Mouse (Mus musculus): ENCODE results near the gene Mms19. TPM values are rescaled to one million over a fixed set of nuclear protein-coding genes. Genes with fewer than 3 reads are reported as not detected.

Mms19 gene
- polyA plus RNA-seq, 1 experiment = 83.9 TPM

DNA sequence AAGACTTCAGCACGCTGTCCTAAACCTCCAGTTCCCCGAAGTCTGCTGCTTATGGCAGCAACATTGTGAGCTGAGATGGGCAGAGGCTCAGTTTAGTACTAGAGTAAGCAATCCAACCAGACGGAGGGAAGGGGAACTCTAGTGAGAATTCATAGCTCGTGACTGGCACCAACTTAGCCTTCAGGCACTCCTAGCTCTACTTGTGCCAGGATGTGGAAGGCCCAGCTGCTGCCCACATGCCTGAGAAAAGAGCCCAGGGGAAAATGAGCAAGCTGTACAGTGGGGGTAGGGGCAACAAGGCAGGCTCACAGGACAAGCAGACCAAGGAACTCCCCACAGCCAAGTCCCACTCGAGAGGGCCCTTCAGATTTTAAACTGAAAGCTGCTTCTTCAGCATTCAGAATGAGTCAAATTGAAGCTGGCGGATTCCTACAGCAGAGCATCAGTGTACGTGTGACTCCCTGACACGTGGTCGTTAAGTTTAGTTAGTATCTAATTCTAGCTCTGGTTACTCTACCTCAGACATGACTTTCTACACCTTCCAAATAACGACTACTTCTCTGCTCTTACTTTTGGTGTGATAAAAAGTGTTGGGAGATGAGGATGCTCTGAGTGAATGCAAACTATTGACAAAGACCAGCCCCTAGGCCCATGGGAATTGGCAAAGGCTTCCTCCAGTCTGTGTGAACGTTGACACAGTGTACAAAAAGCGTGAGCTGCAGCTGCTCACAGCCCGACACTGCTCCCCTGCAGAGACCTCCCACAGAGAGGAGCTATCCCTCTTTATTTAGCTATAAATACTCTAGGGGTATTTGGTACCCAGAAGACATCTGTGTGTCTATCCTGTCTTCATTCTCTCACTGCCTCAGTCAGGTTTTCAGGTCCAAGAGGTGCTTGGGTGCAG is 6.8 kb downstream of the Mms19 start:
- no peak overlapping the region for H3K9ac ChIP-seq (ENCODE audit: low read depth, poor library complexity, severe bottlenecking)
- no peak overlapping the region for H3K4me3 ChIP-seq (ENCODE audit: low read depth, low read length)

DNA sequence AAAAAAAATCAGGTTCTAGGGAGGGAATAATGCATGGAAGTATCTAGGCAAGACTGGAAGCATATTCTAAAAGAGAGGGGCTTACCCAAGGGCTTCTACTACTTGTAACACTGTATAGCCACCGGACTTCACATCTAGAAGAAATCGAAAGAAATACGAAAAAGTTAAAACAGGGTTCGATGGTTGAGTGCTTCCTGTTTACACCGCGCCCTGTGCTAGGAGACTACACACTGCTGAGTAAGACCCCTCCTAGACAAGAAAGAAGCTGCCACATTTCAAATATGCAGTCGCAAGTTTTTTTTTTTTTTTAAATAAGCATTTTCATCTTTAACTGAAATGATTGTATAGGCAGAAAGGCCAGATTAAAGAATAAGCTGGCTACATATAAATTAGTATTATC is 11.3 kb downstream of the Mms19 start:
- H3K27ac ChIP-seq (ENCODE audit: insufficient read depth, low read length) = no peak overlapping the region
- no peak overlapping the region for H3K9ac ChIP-seq (ENCODE audit: low read depth, poor library complexity, severe bottlenecking)
- peaks cover 28% of the 10 kb centered on the region for H3K36me3 ChIP-seq (ENCODE audit: control insufficient read depth, insufficient read depth, low read length, poor library complexity, severe bottlenecking)
- no peak for TF ChIP-seq CTCF (IDR thresholded peaks at IDR 0.05; ENCODE audit: low read depth, low read length)
- no peak for TF ChIP-seq EP300 (IDR thresholded peaks at IDR 0.05; ENCODE audit: insufficient read depth, low read depth, low read length)
- no peak for TF ChIP-seq POLR2A (IDR thresholded peaks at IDR 0.05; ENCODE audit: insufficient read depth, low read length)
- no peaks in the 10 kb centered on the region for H3K9me3 ChIP-seq (replicated peaks; ENCODE audit: control insufficient read depth, insufficient read depth, low read length, poor library complexity, severe bottlenecking)
- H3K27me3 ChIP-seq (ENCODE audit: control insufficient read depth, insufficient read depth, low read length, poor library complexity, severe bottlenecking) = no peaks in the 10 kb centered on the region
- H3K4me1 ChIP-seq (ENCODE audit: control insufficient read depth, insufficient read depth, low read length) = no peaks in the 10 kb centered on the region
- H3K4me3 ChIP-seq (ENCODE audit: low read depth, low read length) = no peak overlapping the region

More for the DNA sequence above, 6.8 kb downstream of the Mms19 start:
- no peak for TF ChIP-seq CTCF (IDR thresholded peaks at IDR 0.05; ENCODE audit: low read depth, low read length)
- no peak for TF ChIP-seq POLR2A (IDR thresholded peaks at IDR 0.05; ENCODE audit: insufficient read depth, low read length)
- TF ChIP-seq EP300 (IDR thresholded peaks at IDR 0.05; ENCODE audit: insufficient read depth, low read depth, low read length) = no peak
- Histone ChIP-seq H3K4me1 (ENCODE audit: control insufficient read depth, insufficient read depth, low read length) (peaks cover 2% of the 10 kb centered on the region), H3K27me3 (ENCODE audit: control insufficient read depth, insufficient read depth, low read length, poor library complexity, severe bottlenecking) (no peaks in the 10 kb centered on the region), H3K27ac (ENCODE audit: insufficient read depth, low read length) (no peak overlapping the region), H3K9me3 (replicated peaks; ENCODE audit: control insufficient read depth, insufficient read depth, low read length, poor library complexity, severe bottlenecking) (no peaks in the 10 kb centered on the region), H3K36me3 (ENCODE audit: control insufficient read depth, insufficient read depth, low read length, poor library complexity, severe bottlenecking) (peaks cover 9% of the 10 kb centered on the region)

GRCm38 (mm10) chr19:41953574-41953973 is 27.4 kb downstream of the Mms19 start:
- Histone ChIP-seq H3K9me3 (replicated peaks; ENCODE audit: control insufficient read depth, insufficient read depth, low read length, poor library complexity, severe bottlenecking) (no peaks in the 10 kb centered on the region), H3K27me3 (ENCODE audit: control insufficient read depth, insufficient read depth, low read length, poor library complexity, severe bottlenecking) (no peaks in the 10 kb centered on the region), H3K27ac (ENCODE audit: insufficient read depth, low read length) (no peak overlapping the region), H3K4me1 (ENCODE audit: control insufficient read depth, insufficient read depth, low read length) (no peaks in the 10 kb centered on the region), H3K36me3 (ENCODE audit: control insufficient read depth, insufficient read depth, low read length, poor library complexity, severe bottlenecking) (peaks cover 81% of the 10 kb centered on the region), H3K9ac (ENCODE audit: low read depth, poor library complexity, severe bottlenecking) (no peak overlapping the region), H3K4me3 (ENCODE audit: low read depth, low read length) (no peak overlapping the region)
- TF ChIP-seq POLR2A (IDR thresholded peaks at IDR 0.05; ENCODE audit: insufficient read depth, low read length) (no peak), CTCF (IDR thresholded peaks at IDR 0.05; ENCODE audit: low read depth, low read length) (no peak), EP300 (IDR thresholded peaks at IDR 0.05; ENCODE audit: insufficient read depth, low read depth, low read length) (no peak)

GRCm38 (mm10) chr19:41952287-41952686 is 28.7 kb downstream of the Mms19 start:
- peaks cover 83% of the 10 kb centered on the region for H3K36me3 ChIP-seq (ENCODE audit: control insufficient read depth, insufficient read depth, low read length, poor library complexity, severe bottlenecking)
- no peaks in the 10 kb centered on the region for H3K27me3 ChIP-seq (ENCODE audit: control insufficient read depth, insufficient read depth, low read length, poor library complexity, severe bottlenecking)
- TF ChIP-seq POLR2A (IDR thresholded peaks at IDR 0.05; ENCODE audit: insufficient read depth, low read length) = no peak
- no peak for TF ChIP-seq EP300 (IDR thresholded peaks at IDR 0.05; ENCODE audit: insufficient read depth, low read depth, low read length)
- TF ChIP-seq CTCF (IDR thresholded peaks at IDR 0.05; ENCODE audit: low read depth, low read length) = no peak

GRCm38 (mm10) chr19:41943841-41944240 is 37.1 kb downstream of the Mms19 start:
- Histone ChIP-seq H3K9ac (ENCODE audit: low read depth, poor library complexity, severe bottlenecking) (no peak overlapping the region), H3K9me3 (replicated peaks; ENCODE audit: control insufficient read depth, insufficient read depth, low read length, poor library complexity, severe bottlenecking) (peaks cover 14% of the 10 kb centered on the region), H3K27me3 (ENCODE audit: control insufficient read depth, insufficient read depth, low read length, poor library complexity, severe bottlenecking) (no peaks in the 10 kb centered on the region), H3K4me1 (ENCODE audit: control insufficient read depth, insufficient read depth, low read length) (no peaks in the 10 kb centered on the region), H3K36me3 (ENCODE audit: control insufficient read depth, insufficient read depth, low read length, poor library complexity, severe bottlenecking) (peaks cover 74% of the 10 kb centered on the region), H3K27ac (ENCODE audit: insufficient read depth, low read length) (no peak overlapping the region), H3K4me3 (ENCODE audit: low read depth, low read length) (no peak overlapping the region)
- TF ChIP-seq POLR2A (IDR thresholded peaks at IDR 0.05; ENCODE audit: insufficient read depth, low read length) (no peak), CTCF (IDR thresholded peaks at IDR 0.05; ENCODE audit: low read depth, low read length) (no peak), EP300 (IDR thresholded peaks at IDR 0.05; ENCODE audit: insufficient read depth, low read depth, low read length) (no peak)

More at GRCm38 (mm10) chr19:41952287-41952686, 28.7 kb downstream of the Mms19 start:
- no peaks in the 10 kb centered on the region for H3K9me3 ChIP-seq (replicated peaks; ENCODE audit: control insufficient read depth, insufficient read depth, low read length, poor library complexity, severe bottlenecking)
- no peaks in the 10 kb centered on the region for H3K4me1 ChIP-seq (ENCODE audit: control insufficient read depth, insufficient read depth, low read length)
- no peak overlapping the region for H3K27ac ChIP-seq (ENCODE audit: insufficient read depth, low read length)
- H3K4me3 ChIP-seq (ENCODE audit: low read depth, low read length) = no peak overlapping the region
- no peak overlapping the region for H3K9ac ChIP-seq (ENCODE audit: low read depth, poor library complexity, severe bottlenecking)

DNA sequence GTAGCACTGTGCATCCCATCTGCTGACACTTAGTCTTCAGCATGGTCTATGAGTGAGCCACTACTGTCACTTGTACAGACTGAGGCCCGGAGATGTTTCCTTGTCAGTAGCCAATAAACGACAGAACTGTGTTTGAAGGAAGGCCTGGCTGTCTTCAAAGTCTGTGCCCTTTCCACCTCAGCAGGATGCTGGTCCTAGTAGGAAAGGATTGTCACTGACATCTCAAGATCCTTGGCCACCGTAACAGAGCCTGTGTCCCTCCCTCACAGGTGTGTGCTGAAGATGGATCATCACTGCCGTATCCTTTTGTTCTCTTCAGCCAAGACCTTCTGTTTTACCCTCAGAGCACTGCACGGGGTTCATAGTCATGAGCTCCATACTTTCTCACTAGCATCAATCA is 42.4 kb downstream of the Mms19 start:
- TF ChIP-seq POLR2A (IDR thresholded peaks at IDR 0.05; ENCODE audit: insufficient read depth, low read length) (no peak), EP300 (IDR thresholded peaks at IDR 0.05; ENCODE audit: insufficient read depth, low read depth, low read length) (no peak), CTCF (IDR thresholded peaks at IDR 0.05; ENCODE audit: low read depth, low read length) (no peak)

More for the DNA sequence above, 42.4 kb downstream of the Mms19 start:
- no peaks in the 10 kb centered on the region for H3K4me1 ChIP-seq (ENCODE audit: control insufficient read depth, insufficient read depth, low read length)
- H3K9ac ChIP-seq (ENCODE audit: low read depth, poor library complexity, severe bottlenecking) = no peak overlapping the region
- peaks cover 9% of the 10 kb centered on the region; the same call in 1 of the 2 replicates for H3K9me3 ChIP-seq (replicated peaks; ENCODE audit: control insufficient read depth, insufficient read depth, low read length, poor library complexity, severe bottlenecking)
- no peak overlapping the region for H3K27ac ChIP-seq (ENCODE audit: insufficient read depth, low read length)
- no peaks in the 10 kb centered on the region for H3K27me3 ChIP-seq (ENCODE audit: control insufficient read depth, insufficient read depth, low read length, poor library complexity, severe bottlenecking)
- peaks cover 32% of the 10 kb centered on the region for H3K36me3 ChIP-seq (ENCODE audit: control insufficient read depth, insufficient read depth, low read length, poor library complexity, severe bottlenecking)
- no peak overlapping the region for H3K4me3 ChIP-seq (ENCODE audit: low read depth, low read length)
